9 mouse cellular contexts compared by ENCODE assay signal in genomic region chr1:150991745-150992554, GRCm38 (mm10). TPM values are rescaled to one million over a fixed set of nuclear protein-coding genes. Genes with fewer than 3 reads are reported as not detected.
DNase-seq lines count a peak whose midpoint lies in the region; ATAC-seq and TF ChIP-seq lines count a peak whose summit lies in the region.
"Had no signal": no experiment of that assay in that cellular context is flagged by ENCODE, and none has a peak within 500 bp of the region (broad histone marks: within the 10 kb centered on the region; RNA-seq: fewer than 3 reads in every experiment).

No protein-coding gene starts in this region.

- peak overlapping the region; percentile 85 for H3K4me3 ChIP-seq in lung, adult 2 months (replicated peaks; ENCODE audit: extremely low read depth, low read depth, low read length)
- H3K4me3 ChIP-seq in heart, embryonic 14.5 days (ENCODE audit: control insufficient read depth in 1 of 2, insufficient read depth in 1 of 2, low read depth in 1 of 2, low read length in 2 of 2): peak overlapping the region; percentile 63 to 74
- H3K4me3 ChIP-seq in liver, embryonic 12.5 days: peak overlapping the region; percentile 51
- H3K4me3 ChIP-seq in neural tube, embryonic 15.5 days (replicated peaks): peak overlapping the region; percentile 51

- peak overlapping the region; percentile 89 to 92 for H3K27ac ChIP-seq in heart, embryonic 14.5 days (replicated peaks in 1 of 2; ENCODE audit: control insufficient read depth in 1 of 2, insufficient read depth in 1 of 2, low read depth in 2 of 2, low read length in 2 of 2)
- H3K27ac ChIP-seq in liver, embryonic 12.5 days: no peak overlapping the region
- H3K27ac ChIP-seq in neural tube, embryonic 15.5 days (replicated peaks): no peak overlapping the region

- 3% methylated on average over 10 of the region's 10 CpGs for WGBS in lung, adult 2 months
- 2% methylated on average over 10 of the region's 10 CpGs for WGBS in heart, embryonic 14.5 days
- WGBS in liver, embryonic 12.5 days (ENCODE audit: insufficient replicate concordance): 16% methylated on average over 10 of the region's 10 CpGs
- 3% methylated on average over 10 of the region's 10 CpGs for WGBS in neural tube, embryonic 15.5 days

- no peak for TF ChIP-seq CTCF in lung, adult 2 months (IDR thresholded peaks at IDR 0.05; ENCODE audit: insufficient read depth, low read length)

- DNase-seq in lung, adult 2 months: peak; percentile 20
- DNase-seq in lung, postnatal 14 days: no peak
- DNase-seq in gastrocnemius, postnatal 14 days: no peak
- DNase-seq in adrenal gland, postnatal 4 days (ENCODE audit: low spot score in 2 of 2): no peak
- no peak for DNase-seq in natural killer cell, adult 2 months (ENCODE audit: low spot score in 2 of 2)

- intact Hi-C loops in gastrocnemius, postnatal 14 days (cut with DNase I; ENCODE audit: low total_unique reads): no loop called here

- peak overlapping the region; percentile 73 for H3K4me2 ChIP-seq in heart, embryonic 14.5 days (ENCODE audit: low read length)
- peak overlapping the region; percentile 70 for H3K4me2 ChIP-seq in liver, embryonic 12.5 days
- peak overlapping the region; percentile 99 for H3K4me2 ChIP-seq in neural tube, embryonic 15.5 days

- peak; percentile 40; the same call in 1 of the 2 replicates for ATAC-seq in heart, embryonic 14.5 days (ENCODE audit: insufficient number of reproducible peaks, insufficient read depth, low FRiP score, low read depth)
- ATAC-seq in liver, embryonic 12.5 days: no peak
- ATAC-seq in neural tube, embryonic 15.5 days (ENCODE audit: low FRiP score): no peak; the same call in 1 of the 2 replicates

- TF ChIP-seq POLR2A in lung, adult 2 months (IDR thresholded peaks at IDR 0.05; ENCODE audit: borderline replicate concordance, extremely low read depth, low read depth, low read length): no peak

- H3K4me1 ChIP-seq in lung, adult 2 months (ENCODE audit: control insufficient read depth, insufficient read depth, low read length): no peaks in the 10 kb centered on the region
- H3K4me1 ChIP-seq in heart, embryonic 14.5 days (ENCODE audit: control insufficient read depth in 2 of 2, insufficient read depth in 2 of 2, low read length in 2 of 2): peaks cover 4 to 22% of the 10 kb centered on the region in 2 experiments; a peak in 3 of 4 replicates
- 0 out of 2 replicates have a peak, but pooled peaks cover 4% of the 10 kb centered on the region for H3K4me1 ChIP-seq in liver, embryonic 12.5 days
- H3K4me1 ChIP-seq in neural tube, embryonic 15.5 days: peaks cover 23% of the 10 kb centered on the region

- H3K9me3 ChIP-seq in heart, embryonic 14.5 days (ENCODE audit: control insufficient read depth, low read length): peaks cover 3% of the 10 kb centered on the region; the same call in 1 of the 2 replicates
- H3K9me3 ChIP-seq in liver, embryonic 12.5 days (replicated peaks): no peaks in the 10 kb centered on the region
- H3K9me3 ChIP-seq in neural tube, embryonic 15.5 days (replicated peaks): no peaks in the 10 kb centered on the region

- peak overlapping the region; percentile 87 for H3K9ac ChIP-seq in heart, embryonic 14.5 days (ENCODE audit: low read length)
- no peak overlapping the region for H3K9ac ChIP-seq in liver, embryonic 12.5 days
- peak overlapping the region; percentile 34; the same call in 1 of the 2 replicates for H3K9ac ChIP-seq in neural tube, embryonic 15.5 days (replicated peaks)

- no peaks in the 10 kb centered on the region for H3K27me3 ChIP-seq in heart, embryonic 14.5 days (ENCODE audit: control insufficient read depth, insufficient read depth, low read length)
- peaks cover 30% of the 10 kb centered on the region for H3K27me3 ChIP-seq in liver, embryonic 12.5 days (replicated peaks)
- H3K27me3 ChIP-seq in neural tube, embryonic 15.5 days (replicated peaks): 0 out of 2 replicates have a peak, but pooled peaks cover 5% of the 10 kb centered on the region

- H3K36me3 ChIP-seq in heart, embryonic 14.5 days (ENCODE audit: control insufficient read depth, insufficient read depth, low read length): no peaks in the 10 kb centered on the region
- H3K36me3 ChIP-seq in liver, embryonic 12.5 days: no peaks in the 10 kb centered on the region
- no peaks in the 10 kb centered on the region for H3K36me3 ChIP-seq in neural tube, embryonic 15.5 days

RNA-seq across cellular contexts. Expression of gene Hmcn1, which starts 1.3 kb away (rescaled TPM):
- 48.8 and 72.0 TPM in 2 replicates for polyA plus RNA-seq in lung, adult 2 months (2012; rRNA removed)
- polyA plus RNA-seq in heart, embryonic 14.5 days (2014; fragmentation: Nextera tagmentation; extraction: Ambion mirVana): 35.1 and 35.9 TPM in 2 replicates
- polyA plus RNA-seq in liver, embryonic 12.5 days (2016; fragmentation: Nextera tagmentation; extraction: Ambion mirVana): 4.8 and 5.3 TPM in 2 replicates
- polyA plus RNA-seq in neural tube, embryonic 15.5 days (2015; fragmentation: Nextera tagmentation; extraction: Ambion mirVana): 2.4 and 2.6 TPM in 2 replicates
- total RNA-seq in gastrocnemius, postnatal 14 days (2021): 10 to 100 TPM in 1 of 2 experiments, 1 to 10 TPM in 1; 9.3 to 10.9 TPM
- total RNA-seq in adrenal gland, postnatal 4 days (2021): 10 to 100 TPM; 12.3 to 20.5 TPM
- total RNA-seq: neutrophil, adult 5-6 weeks had no signal

Comparison
In these comparisons a context has a peak if more than half of its experiments do, and no peak if none do; other contexts are left out.
1. H3K27ac ChIP-seq: peak in heart, embryonic 14.5 days (2 of 2); none in liver, embryonic 12.5 days (single experiment) and neural tube, embryonic 15.5 days (single experiment).
2. Peak in every context shown above with its lines, with median percentiles within 50 percentile points of each other: H3K4me3 ChIP-seq and H3K4me2 ChIP-seq.